Mouse (Mus musculus): ENCODE results near the gene Nptn. TPM values are rescaled to one million over a fixed set of nuclear protein-coding genes. Genes with fewer than 3 reads are reported as not detected.

Gene Nptn
- total RNA-seq (2021), result 100 to 1,000 TPM; 810 to 816 TPM

GRCm38 (mm10) chr9:58581958-58582540 lies at the start of gene Nptn:
Gene Nptn, plus strand, starts transcription at chr9:58582240.
- peak; percentile 97 to 99 for DNase-seq (ENCODE audit: extremely low spot score in 1 of 2, low spot score in 2 of 2)
- intact Hi-C loops (cut with DNase I), result loop anchor here (5.0 kb wide), 2 partner anchors 35 to 65 kb away; no protein-coding TSS in a partner anchor

- intact Hi-C loops (cut with DNase I), result loop anchor here (5.0 to 10.0 kb wide), 2 partner anchors 201 to 499 kb away; no protein-coding TSS in a partner anchor
- DNase-seq (ENCODE audit: extremely low spot score in 1 of 2, low spot score in 2 of 2), result no peak
Observed at GRCm38 (mm10) chr9:58533322-58533721, 48.7 kb upstream of the Nptn start.

- peak; percentile 52 to 68 for DNase-seq (ENCODE audit: extremely low spot score in 1 of 2, low spot score in 2 of 2)
- intact Hi-C loops (cut with DNase I), result loop anchor here (5.0 to 10.0 kb wide), 2 partner anchors 202 to 500 kb away; no protein-coding TSS in a partner anchor
Observed at GRCm38 (mm10) chr9:58534766-58535165, 47.3 kb upstream of the Nptn start.

GRCm38 (mm10) chr9:58535447-58536134 lies 46.4 kb upstream of the Nptn start:
- DNase-seq (ENCODE audit: extremely low spot score in 1 of 2, low spot score in 2 of 2), result peak; percentile 42 to 51
- intact Hi-C loops (cut with DNase I), result loop anchor here (10.0 kb wide), 1 partner anchor 501 kb away; no protein-coding TSS in a partner anchor

- DNase-seq (ENCODE audit: extremely low spot score in 1 of 2, low spot score in 2 of 2), result no peak
- intact Hi-C loops (cut with DNase I), result loop anchor here (10.0 kb wide), 1 partner anchor 503 kb away; no protein-coding TSS in a partner anchor
Observed at GRCm38 (mm10) chr9:58537774-58538173, 44.3 kb upstream of the Nptn start.

GRCm38 (mm10) chr9:58539886-58540285 lies 42.2 kb upstream of the Nptn start:
- DNase-seq (ENCODE audit: extremely low spot score in 1 of 2, low spot score in 2 of 2), result peak in 1 of 2 experiments; percentile 50
- intact Hi-C loops (cut with DNase I), result loop anchor here (2.0 to 10.0 kb wide), 3 partner anchors 113 to 505 kb away; no protein-coding TSS in a partner anchor

- peak; percentile 80 to 94 for DNase-seq (ENCODE audit: extremely low spot score in 1 of 2, low spot score in 2 of 2)
- intact Hi-C loops (cut with DNase I), result loop anchor here (2.0 to 5.0 kb wide), 2 partner anchors 111 to 330 kb away; no protein-coding TSS in a partner anchor
Observed at GRCm38 (mm10) chr9:58541895-58542338, 40.1 kb upstream of the Nptn start.

- peak in 1 of 2 experiments; percentile 48 for DNase-seq (ENCODE audit: extremely low spot score in 1 of 2, low spot score in 2 of 2)
- intact Hi-C loops (cut with DNase I), result loop anchor here (5.0 kb wide), 2 partner anchors 37 to 327 kb away; partner anchors contain the start of gene Nptn
Observed at GRCm38 (mm10) chr9:58544879-58545324, 37.1 kb upstream of the Nptn start.

- intact Hi-C loops (cut with DNase I), result loop anchor here (5.0 kb wide), 1 partner anchor 37 kb away; the partner anchor contains the start of gene Nptn
- no peak for DNase-seq (ENCODE audit: extremely low spot score in 1 of 2, low spot score in 2 of 2)
Observed at GRCm38 (mm10) chr9:58545428-58545827, 36.6 kb upstream of the Nptn start.

- peak in 1 of 2 experiments; percentile 38 for DNase-seq (ENCODE audit: extremely low spot score in 1 of 2, low spot score in 2 of 2)
- intact Hi-C loops (cut with DNase I), result loop anchor here (5.0 kb wide), 1 partner anchor 36 kb away; the partner anchor contains the start of gene Nptn
Observed at GRCm38 (mm10) chr9:58546630-58547360, 35.2 kb upstream of the Nptn start.

- intact Hi-C loops (cut with DNase I), result loop anchor here (5.0 kb wide), 1 partner anchor 33 kb away; the partner anchor contains the start of gene Nptn
- DNase-seq (ENCODE audit: extremely low spot score in 1 of 2, low spot score in 2 of 2), result no peak
Observed at GRCm38 (mm10) chr9:58548897-58549296, 33.1 kb upstream of the Nptn start.

GRCm38 (mm10) chr9:58549694-58550093 lies 32.3 kb upstream of the Nptn start:
- no peak for DNase-seq (ENCODE audit: extremely low spot score in 1 of 2, low spot score in 2 of 2)
- intact Hi-C loops (cut with DNase I), result loop anchor here (5.0 kb wide), 1 partner anchor 33 kb away; the partner anchor contains the start of gene Nptn

GRCm38 (mm10) chr9:58550928-58551327 lies 31.1 kb upstream of the Nptn start:
- intact Hi-C loops (cut with DNase I), result no loop called here
- DNase-seq (ENCODE audit: extremely low spot score in 1 of 2, low spot score in 2 of 2), result peak in 1 of 2 experiments; percentile 4

GRCm38 (mm10) chr9:58552083-58552482 lies 30.0 kb upstream of the Nptn start:
- intact Hi-C loops (cut with DNase I), result no loop called here
- peak in 1 of 2 experiments; percentile 15 for DNase-seq (ENCODE audit: extremely low spot score in 1 of 2, low spot score in 2 of 2)

- peak in 1 of 2 experiments; percentile 38 for DNase-seq (ENCODE audit: extremely low spot score in 1 of 2, low spot score in 2 of 2)
- intact Hi-C loops (cut with DNase I), result no loop called here
Observed at GRCm38 (mm10) chr9:58554056-58554907, 27.8 kb upstream of the Nptn start.

- intact Hi-C loops (cut with DNase I), result no loop called here
- DNase-seq (ENCODE audit: extremely low spot score in 1 of 2, low spot score in 2 of 2), result peak; percentile 76 to 88
Observed at GRCm38 (mm10) chr9:58554908-58555684, 26.9 kb upstream of the Nptn start, which contains the start of gene Cd276. Gene Cd276, minus strand, starts transcription at chr9:58555437.

All from left cerebral cortex, postnatal 10 days (tissue).